Mouse (Mus musculus): Measurements from ENCODE around the gene Hormad2.

The Hormad2 gene

DNA sequence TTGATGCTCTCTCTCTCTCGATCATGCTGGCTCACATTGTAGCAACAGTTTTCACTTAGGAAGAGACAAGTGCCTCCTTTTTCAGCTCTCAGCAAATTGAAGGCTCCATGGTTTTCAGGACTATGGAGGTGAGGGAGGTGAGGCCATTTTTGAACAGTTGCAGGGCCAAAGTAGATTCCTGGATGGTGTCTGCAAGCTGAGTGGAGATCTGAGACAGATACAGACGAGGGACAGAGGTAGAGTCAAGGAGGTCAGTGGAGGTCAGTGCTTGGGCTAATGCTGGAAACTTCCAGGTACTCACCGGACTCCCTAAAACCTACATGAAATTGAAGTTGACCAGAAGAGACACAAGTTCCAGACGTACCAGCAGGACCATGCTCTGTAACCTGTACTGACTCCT is 128.7 kb downstream of the Hormad2 start:
- in situ Hi-C loops (cut with MboI; ENCODE audit: low pct_unique_long_range_greater_than_20kb in 1 of 2, low sequenced_read_pairs in 2 of 2, unreplicated experiment in 1 of 2): no loop called here

DNA sequence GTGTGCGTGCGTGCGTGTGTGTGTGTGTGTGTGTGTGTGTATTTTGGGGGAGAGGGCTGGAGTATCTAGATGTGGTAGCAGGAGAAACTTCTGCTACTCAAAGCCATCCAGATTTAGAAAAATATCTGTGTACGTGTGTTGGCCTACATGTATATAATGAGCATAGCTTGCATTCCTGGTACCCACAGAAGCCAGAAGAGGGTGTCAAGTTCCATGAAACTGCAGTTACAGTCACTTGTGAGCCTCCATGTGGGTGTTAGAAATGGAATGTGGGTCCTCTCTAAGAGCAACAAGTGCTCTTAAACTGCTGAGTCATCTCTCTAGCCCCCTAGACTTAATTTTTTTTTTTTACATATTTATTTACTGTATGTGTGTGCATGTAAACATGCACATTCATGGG is 130.6 kb downstream of the Hormad2 start:
- in situ Hi-C loops (cut with MboI; ENCODE audit: low pct_unique_long_range_greater_than_20kb in 1 of 2, low sequenced_read_pairs in 2 of 2, unreplicated experiment in 1 of 2): no loop called here

DNA sequence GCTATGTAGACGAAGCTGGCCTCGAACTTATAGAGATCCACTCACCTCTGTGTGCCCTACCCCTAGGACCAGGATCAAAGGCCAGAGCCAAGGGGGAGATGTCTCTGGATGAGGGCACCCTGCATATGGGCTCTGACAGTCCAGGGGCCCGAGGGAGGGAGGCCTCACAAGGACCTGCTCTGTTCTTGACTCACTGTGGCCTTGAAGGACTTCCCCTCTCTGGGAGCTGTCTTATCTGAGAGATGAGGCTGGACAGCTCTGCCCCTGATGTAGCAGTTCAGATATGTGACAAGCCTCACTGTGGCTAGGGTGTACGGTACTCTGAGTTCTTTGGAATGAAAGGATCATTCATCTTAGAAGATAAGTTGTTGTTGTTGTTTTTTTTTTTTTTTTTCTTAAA is 131.3 kb downstream of the Hormad2 start:
- in situ Hi-C loops (cut with MboI; ENCODE audit: low pct_unique_long_range_greater_than_20kb in 1 of 2, low sequenced_read_pairs in 2 of 2, unreplicated experiment in 1 of 2): no loop called here

DNA sequence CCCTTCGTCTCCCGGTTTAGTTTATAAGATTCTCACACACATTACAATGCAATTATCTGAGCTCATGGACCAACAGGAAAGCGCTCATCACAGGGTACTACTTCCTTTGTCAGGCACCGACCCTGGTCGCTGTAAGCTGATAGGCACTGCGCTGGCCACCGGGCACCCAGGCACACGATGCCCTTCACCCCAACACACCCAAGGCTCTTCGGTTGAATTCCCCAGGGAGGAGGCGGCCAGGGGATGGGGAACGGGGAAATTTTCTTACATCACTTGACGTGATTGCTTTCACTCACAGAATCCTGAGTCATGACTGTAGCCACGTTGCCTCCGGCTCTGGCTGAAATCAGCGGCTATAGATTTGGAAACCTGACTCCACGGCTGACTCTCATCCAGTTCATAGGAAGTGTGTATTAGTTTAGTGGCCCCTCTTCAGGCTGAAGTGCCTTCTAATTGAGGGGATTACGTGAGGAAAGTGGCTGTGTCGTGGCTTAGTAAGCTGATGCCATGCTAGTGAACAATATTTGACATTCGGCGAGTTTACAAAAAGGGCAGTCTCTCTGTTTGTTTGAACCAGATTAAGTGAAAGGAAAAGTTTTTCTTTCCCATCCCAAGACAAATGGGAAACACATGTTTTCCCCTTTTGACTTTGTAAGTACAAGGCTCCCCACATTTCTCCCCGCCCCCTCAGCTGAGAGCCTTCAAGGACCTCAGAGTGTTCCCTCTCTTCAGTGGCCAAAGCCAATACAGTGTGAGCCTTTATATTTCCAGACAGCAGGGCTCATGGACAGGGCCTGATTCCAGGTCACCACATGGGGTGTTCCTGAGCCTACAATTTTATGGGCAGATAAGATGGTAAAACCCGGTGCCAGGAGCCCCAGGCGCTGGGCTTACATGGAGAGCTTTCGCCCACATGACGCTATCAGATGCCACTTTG is 132.1 kb downstream of the Hormad2 start:
- in situ Hi-C loops (cut with MboI; ENCODE audit: low pct_unique_long_range_greater_than_20kb in 1 of 2, low sequenced_read_pairs in 2 of 2, unreplicated experiment in 1 of 2): no loop called here

DNA sequence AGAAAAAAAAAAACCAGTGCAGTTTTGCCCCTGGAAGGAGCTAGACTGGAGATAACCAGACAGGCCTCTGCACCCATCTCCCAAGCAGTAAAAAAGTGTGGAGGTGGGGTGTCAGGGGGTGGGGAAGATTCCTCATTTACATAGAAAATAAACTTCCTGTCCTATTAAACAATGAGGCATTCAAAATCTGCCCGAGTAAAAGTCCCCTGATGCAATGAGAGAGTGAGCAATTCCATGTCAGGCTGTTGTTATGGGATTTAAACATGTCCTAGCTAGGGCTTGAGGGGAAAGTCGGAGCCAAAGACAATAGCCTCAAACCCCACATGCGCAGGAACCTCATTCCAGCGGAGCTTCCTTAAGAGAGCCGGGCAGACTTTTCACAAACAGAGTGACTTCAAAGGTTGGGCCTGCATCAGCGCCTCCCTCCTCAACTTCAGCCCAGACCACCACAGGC is 132.8 kb downstream of the Hormad2 start:
- in situ Hi-C loops (cut with MboI; ENCODE audit: low pct_unique_long_range_greater_than_20kb in 1 of 2, low sequenced_read_pairs in 2 of 2, unreplicated experiment in 1 of 2): no loop called here

DNA sequence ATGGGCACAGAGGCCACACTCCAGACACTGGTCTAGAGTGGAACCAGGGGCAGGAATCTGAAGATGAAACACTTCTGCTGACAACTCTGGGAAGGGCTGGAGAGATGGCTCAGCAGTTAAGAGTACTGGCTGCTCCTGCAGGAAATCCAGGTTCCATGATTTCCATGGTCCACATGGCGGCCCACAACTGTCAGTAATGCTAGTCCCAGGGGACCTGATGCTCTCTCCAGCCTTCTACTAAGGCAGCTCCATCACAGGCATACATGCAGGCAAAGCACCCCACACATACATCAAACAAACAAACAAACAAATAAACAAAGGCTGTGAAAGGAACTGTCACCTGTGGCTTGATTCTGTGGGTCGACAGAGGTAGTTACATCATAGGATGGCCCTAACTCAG is 134.8 kb downstream of the Hormad2 start:
- in situ Hi-C loops (cut with MboI; ENCODE audit: low pct_unique_long_range_greater_than_20kb in 1 of 2, low sequenced_read_pairs in 2 of 2, unreplicated experiment in 1 of 2): no loop called here

DNA sequence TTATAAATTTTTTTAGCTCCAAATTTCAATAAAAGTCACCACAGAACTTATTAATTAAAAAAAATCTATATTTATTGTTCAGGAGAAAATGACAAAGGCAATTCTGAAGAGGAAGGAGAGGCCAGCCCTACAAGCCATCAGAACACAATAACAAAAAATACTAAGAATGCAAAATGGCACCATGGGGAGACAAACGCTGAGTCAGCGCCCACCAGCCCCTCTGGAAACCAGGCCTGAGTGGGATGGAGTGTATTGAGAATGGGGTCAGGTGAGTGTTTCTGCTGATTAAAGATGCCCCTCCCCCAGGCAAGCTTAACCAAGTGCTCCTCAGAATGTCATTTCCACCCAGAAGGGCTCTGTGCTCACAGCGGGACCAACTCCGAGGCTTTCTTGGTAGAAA is 135.8 kb downstream of the Hormad2 start:
- in situ Hi-C loops (cut with MboI; ENCODE audit: low pct_unique_long_range_greater_than_20kb in 1 of 2, low sequenced_read_pairs in 2 of 2, unreplicated experiment in 1 of 2): no loop called here

DNA sequence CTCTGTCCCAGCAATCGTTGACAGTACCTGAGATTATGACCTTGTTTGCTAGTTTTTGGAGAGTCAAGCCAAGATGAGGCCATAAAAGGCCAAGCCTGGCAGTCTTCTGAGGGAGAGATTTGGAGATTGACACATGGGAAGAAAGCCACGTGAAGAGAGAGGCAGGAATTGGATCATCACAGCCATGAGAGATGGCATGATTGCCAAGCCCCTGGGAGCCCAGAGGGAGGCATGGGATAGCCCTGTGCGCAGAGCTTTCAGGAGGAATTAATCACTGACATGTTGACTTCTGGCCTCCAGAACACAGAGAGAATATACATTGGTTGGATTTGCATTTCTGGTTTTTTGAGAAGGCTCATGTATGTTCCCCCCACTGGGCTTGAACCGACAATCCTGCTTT is 136.7 kb downstream of the Hormad2 start:
- in situ Hi-C loops (cut with MboI; ENCODE audit: low pct_unique_long_range_greater_than_20kb in 1 of 2, low sequenced_read_pairs in 2 of 2, unreplicated experiment in 1 of 2): no loop called here

DNA sequence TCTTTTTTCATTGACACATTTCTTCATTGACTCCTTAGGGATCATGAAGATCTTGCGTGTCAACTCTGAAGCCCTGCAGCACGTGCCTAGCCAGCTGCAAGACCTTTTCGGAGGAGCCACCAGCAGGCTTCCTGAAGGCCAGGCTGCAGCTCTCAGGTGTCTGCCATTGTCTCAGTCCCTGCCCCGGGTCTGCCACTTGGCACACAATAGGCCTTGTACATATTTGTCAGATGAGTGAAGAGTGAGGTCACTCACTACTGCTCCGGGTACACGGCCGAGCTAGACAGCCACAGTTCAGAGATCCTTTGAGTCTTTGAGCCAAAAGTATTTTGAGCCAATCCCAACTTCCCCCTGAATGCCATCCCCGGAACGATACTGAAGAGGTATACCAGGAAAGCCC is 137.9 kb downstream of the Hormad2 start:
- in situ Hi-C loops (cut with MboI; ENCODE audit: low pct_unique_long_range_greater_than_20kb in 1 of 2, low sequenced_read_pairs in 2 of 2, unreplicated experiment in 1 of 2): no loop called here

DNA sequence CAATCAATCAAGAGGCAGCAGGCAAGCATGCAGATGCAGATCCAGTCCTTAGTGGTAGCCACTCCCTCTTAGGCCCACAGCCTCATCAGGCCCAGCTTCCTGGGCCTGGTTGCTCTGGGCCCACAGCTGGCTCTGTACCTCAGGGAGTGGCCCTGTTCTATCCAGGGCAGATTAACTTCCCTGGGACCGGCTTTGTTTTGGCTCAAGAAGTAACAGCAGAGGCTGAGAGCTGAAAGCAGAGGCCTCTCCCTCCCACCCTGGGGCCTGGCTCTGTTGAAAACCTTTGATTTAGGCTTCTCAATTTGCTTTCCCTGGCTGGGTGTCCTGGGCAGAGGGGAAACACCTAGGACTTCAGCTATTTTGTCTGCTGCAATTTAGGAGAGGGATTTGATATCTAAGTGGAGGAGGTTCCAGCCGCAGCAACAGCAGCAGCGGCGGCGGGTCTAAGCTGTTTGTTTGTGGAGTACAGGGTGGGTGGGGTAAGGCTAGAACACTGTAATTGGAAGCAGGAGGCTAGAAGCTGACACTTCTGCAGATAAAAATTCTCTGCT is 138.5 kb downstream of the Hormad2 start:
- in situ Hi-C loops (cut with MboI; ENCODE audit: low pct_unique_long_range_greater_than_20kb in 1 of 2, low sequenced_read_pairs in 2 of 2, unreplicated experiment in 1 of 2): no loop called here

DNA sequence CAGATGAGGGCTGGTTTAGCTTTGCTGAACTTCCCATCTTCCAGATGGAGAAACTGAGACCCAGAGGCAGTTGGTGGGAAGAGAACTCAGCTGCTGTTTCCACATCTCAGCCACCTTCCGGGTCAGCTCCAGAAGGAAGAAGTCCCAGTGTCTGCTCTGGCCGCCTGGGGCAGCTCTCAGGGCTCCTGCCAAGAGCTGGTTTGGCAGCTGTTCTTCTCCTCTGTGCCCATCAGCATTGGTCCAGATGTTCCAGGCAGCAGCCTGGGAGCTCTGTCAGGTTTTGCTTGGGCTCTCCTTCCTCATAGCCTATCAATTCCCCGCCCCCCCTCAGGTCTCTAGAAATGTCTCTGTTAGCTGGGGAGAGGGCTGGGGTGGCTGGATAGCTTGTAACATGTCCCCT is 140.2 kb downstream of the Hormad2 start:
- in situ Hi-C loops (cut with MboI; ENCODE audit: low pct_unique_long_range_greater_than_20kb in 1 of 2, low sequenced_read_pairs in 2 of 2, unreplicated experiment in 1 of 2): no loop called here

DNA sequence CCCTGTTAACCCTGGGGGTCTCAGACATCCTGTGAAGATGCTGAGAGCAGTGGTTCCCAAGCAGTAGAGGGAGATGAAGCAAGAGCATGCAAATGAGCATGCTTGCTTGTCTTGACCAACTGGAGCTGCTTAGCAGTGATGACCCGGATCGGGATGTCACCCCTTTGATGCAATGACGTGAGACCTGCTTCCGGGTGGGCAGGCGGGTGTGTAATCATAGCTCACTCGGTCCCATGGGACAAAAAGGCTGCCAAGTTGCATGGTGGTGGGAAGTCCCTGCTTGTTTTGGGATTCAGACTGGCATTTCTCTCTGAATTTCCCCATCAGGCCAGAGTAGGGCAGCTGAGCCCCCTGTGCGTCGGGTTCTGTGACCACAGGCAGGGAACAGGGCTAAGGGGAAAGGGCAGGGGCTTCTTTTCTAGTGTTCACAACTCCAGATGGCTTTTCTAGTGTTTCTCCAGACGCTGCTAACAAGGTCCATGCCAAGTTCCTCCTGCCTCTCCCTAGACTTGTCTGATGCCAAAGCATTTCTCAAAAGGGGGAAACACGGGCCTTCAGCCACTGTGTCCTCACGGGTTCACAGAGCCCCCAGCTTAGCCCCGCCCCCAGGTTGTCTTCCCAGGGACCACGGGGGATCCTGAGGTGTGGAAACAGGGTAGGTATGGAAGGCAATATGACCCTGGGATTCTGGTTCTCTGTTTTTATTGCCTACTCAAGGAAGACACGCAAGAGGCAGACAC is 141.0 kb downstream of the Hormad2 start:
- in situ Hi-C loops (cut with MboI; ENCODE audit: low pct_unique_long_range_greater_than_20kb in 1 of 2, low sequenced_read_pairs in 2 of 2, unreplicated experiment in 1 of 2): no loop called here

DNA sequence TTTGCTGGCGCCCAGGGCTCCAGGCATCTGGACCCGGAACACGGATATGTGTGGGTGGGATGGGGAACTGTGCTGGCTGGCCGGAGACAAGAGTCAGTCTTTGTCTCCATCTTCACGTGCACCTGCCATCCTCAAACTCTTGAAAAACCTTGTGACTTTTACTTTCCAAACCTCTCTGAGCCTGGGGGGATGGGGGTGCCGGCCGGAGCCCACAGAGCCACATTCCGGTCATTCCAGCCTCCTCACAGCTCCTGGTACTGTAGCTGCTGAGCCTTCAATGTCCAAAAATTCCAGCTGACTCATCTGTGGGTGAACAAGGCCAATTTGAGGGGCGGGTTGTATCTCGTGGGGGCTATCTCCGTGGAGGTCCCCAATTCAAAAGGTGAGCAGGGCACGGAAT is 141.7 kb downstream of the Hormad2 start:
- in situ Hi-C loops (cut with MboI; ENCODE audit: low pct_unique_long_range_greater_than_20kb in 1 of 2, low sequenced_read_pairs in 2 of 2, unreplicated experiment in 1 of 2): no loop called here

DNA sequence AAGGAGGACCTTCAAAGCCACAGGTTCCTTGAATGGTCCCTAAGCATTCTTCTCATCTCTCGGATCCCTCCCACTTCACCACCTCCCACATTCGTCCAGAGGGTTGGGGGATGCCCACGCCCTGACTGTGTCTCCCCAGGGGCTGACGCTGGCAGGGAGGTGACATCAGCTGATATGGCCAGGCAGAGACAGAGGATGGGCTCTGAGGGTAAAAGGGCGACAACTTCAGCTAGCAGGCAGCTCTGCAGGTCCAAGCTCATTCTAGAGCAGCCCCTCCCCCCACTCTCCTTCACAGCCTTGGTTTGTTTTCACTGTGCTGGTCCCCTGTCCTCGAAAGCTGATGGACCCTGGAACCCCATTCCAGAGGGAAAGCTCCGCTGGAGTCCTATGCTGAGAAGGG is 142.3 kb downstream of the Hormad2 start:
- in situ Hi-C loops (cut with MboI; ENCODE audit: low pct_unique_long_range_greater_than_20kb in 1 of 2, low sequenced_read_pairs in 2 of 2, unreplicated experiment in 1 of 2): no loop called here

DNA sequence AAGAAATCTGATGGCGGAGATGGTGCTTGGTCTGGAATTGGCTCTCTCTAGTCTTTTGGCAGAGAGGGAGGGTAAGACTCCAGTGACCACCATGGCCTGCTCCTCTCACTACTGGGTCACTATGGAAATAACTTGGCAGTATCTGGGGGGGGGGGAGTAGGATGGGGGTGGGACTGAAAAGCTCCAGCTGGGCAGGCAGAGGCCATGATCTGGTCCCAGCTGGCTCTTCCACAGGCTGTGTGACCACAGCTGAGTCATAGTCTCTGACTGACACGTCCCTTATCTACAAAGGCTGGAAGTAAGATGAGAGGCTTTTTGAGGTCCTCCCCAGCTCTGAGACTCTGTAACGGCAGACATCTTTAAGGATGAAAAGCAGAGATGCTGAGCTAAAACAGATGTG is 143.2 kb downstream of the Hormad2 start:
- in situ Hi-C loops (cut with MboI; ENCODE audit: low pct_unique_long_range_greater_than_20kb in 1 of 2, low sequenced_read_pairs in 2 of 2, unreplicated experiment in 1 of 2): no loop called here

DNA sequence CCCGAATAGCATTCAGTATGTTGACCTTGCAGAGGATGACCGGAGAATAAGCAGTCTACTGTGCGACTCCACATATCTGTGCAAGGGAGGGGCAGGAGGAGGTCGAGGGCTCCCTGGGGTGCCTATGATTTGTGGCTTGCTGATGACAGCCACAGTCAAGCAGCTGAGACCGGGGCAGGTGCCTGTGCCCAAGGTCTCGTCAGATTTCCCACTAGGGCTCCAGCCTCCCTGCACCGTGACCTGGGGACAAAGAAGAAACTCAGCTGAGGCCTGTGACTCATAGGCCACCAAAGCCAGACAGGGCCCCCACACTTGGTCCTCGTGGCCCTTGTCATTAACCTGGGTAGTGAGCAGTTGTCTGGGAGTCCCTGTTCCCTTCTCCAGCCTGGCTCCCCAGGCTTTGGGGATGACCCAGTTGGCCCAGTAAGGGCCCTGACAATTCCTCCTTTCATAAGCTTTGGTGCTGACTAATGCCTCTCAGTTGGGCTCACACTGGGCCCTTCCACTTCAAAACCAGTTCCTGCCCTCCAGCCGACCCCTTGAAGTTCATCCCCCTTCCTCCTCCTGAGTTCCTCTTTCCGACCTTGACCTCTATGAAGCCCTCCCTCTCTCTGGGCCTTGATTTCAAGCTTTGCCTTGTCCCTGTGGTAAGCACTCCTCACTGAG is 144.2 kb downstream of the Hormad2 start:
- in situ Hi-C loops (cut with MboI; ENCODE audit: low pct_unique_long_range_greater_than_20kb in 1 of 2, low sequenced_read_pairs in 2 of 2, unreplicated experiment in 1 of 2): no loop called here

Data from mouse embryonic stem cell (cell line).